16 mouse cellular contexts compared by ENCODE assay signal in the genomic region with DNA sequence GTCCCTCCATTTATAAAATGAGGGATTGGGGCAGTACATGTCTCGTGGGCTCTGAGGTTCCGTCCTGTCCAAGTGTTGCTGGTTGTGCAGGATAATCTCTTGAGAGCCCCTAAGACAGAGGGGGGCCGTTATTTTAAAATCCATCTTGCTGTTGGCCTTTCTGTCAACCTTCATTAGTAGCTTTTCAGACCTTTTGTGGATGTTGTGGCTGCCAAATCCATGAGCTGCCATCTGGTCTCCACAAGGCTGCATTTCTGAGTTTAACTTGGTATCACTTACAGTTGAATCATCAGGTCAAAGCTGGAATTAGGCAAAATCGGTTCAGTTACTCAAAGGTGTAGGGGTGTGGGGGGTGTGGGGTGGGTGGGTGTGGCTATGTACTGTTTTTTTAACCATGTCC. TPM values are rescaled to one million over a fixed set of nuclear protein-coding genes. Genes with fewer than 3 reads are reported as not detected.
DNase-seq lines count a peak whose midpoint lies in the region; ATAC-seq and TF ChIP-seq lines count a peak whose summit lies in the region.
"Had no signal": no experiment of that assay in that cellular context is flagged by ENCODE, and none has a peak within 500 bp of the region (broad histone marks: within the 10 kb centered on the region; RNA-seq: fewer than 3 reads in every experiment).

No protein-coding gene starts in this region.

- TF ChIP-seq POLR2A in cerebellum, adult 2 months (IDR thresholded peaks at IDR 0.05; ENCODE audit: borderline replicate concordance, insufficient read depth, low read length): no peak

- no peak for ATAC-seq in forebrain, embryonic 14.5 days
- ATAC-seq in forebrain, postnatal 0 days: no peak
- ATAC-seq in intestine, postnatal 0 days: no peak
- ATAC-seq: inflammation-experienced regulatory T-cells, adult 6 months; liver, embryonic 12.5 days; midbrain, embryonic 15.5 days had no signal

- H3K9me3 ChIP-seq in forebrain, embryonic 14.5 days (replicated peaks; ENCODE audit: control insufficient read depth, low read length): no peaks in the 10 kb centered on the region
- no peaks in the 10 kb centered on the region for H3K9me3 ChIP-seq in forebrain, postnatal 0 days (ENCODE audit: low read length)
- no peaks in the 10 kb centered on the region for H3K9me3 ChIP-seq in intestine, postnatal 0 days (ENCODE audit: control insufficient read depth)
- H3K9me3 ChIP-seq: hindbrain, embryonic 13.5 days; liver, embryonic 12.5 days; midbrain, embryonic 15.5 days had no signal

- H3K4me1 ChIP-seq in forebrain, embryonic 14.5 days (ENCODE audit: control insufficient read depth, insufficient read depth, low read length): peaks cover 3% of the 10 kb centered on the region; the same call in 1 of the 2 replicates
- no peaks in the 10 kb centered on the region for H3K4me1 ChIP-seq in forebrain, postnatal 0 days (ENCODE audit: insufficient read depth)
- H3K4me1 ChIP-seq in cerebellum, adult 2 months (ENCODE audit: control insufficient read depth, insufficient read depth, low read length): peaks cover 28% of the 10 kb centered on the region; the same call in 1 of the 2 replicates
- no peaks in the 10 kb centered on the region for H3K4me1 ChIP-seq in intestine, postnatal 0 days (replicated peaks; ENCODE audit: control insufficient read depth, insufficient read depth, low read length)
- H3K4me1 ChIP-seq: liver, embryonic 12.5 days had no signal

- peak; percentile 44 for DNase-seq in forebrain, embryonic 14.5 days (ENCODE audit: low spot score)
- no peak for DNase-seq in forebrain, postnatal 0 days
- peak; percentile 30 for DNase-seq in NIH3T3 (ENCODE audit: low read depth)
- DNase-seq in cerebellum, adult 2 months: peak; percentile 64 to 79
- DNase-seq in fibroblast of lung, adult 2 months (ENCODE audit: low read depth): peak; percentile 49
- no peak for DNase-seq in layer of hippocampus, postnatal 36 days
- DNase-seq: adrenal gland, postnatal 25 days; kidney, adult 9 months; lung, adult 2 months; thymus, postnatal 36 days had no signal

- no peak overlapping the region for H3K9ac ChIP-seq in forebrain, embryonic 14.5 days (ENCODE audit: low read length)
- H3K9ac ChIP-seq in forebrain, postnatal 0 days: no peak overlapping the region
- no peak overlapping the region for H3K9ac ChIP-seq in intestine, postnatal 0 days (ENCODE audit: low read depth, low read length)
- H3K9ac ChIP-seq: hindbrain, embryonic 13.5 days; liver, embryonic 12.5 days; midbrain, embryonic 15.5 days had no signal

- no peak for TF ChIP-seq CTCF in forebrain, postnatal 0 days (IDR thresholded peaks at IDR 0.05; ENCODE audit: low read depth)
- TF ChIP-seq CTCF in cerebellum, adult 2 months (IDR thresholded peaks at IDR 0.05; ENCODE audit: borderline replicate concordance, insufficient read depth, low read depth, low read length): no peak
- no peak for TF ChIP-seq CTCF in intestine, postnatal 0 days (IDR thresholded peaks at IDR 0.05; ENCODE audit: low read depth)

- WGBS in forebrain, embryonic 14.5 days: 52% methylated on average over 4 of the region's 4 CpGs
- WGBS in forebrain, postnatal 0 days: 43% methylated on average over 4 of the region's 4 CpGs
- 8% methylated on average over 4 of the region's 4 CpGs for WGBS in cerebellum, adult 2 months
- WGBS in intestine, postnatal 0 days: 77% methylated on average over 4 of the region's 4 CpGs

- H3K4me3 ChIP-seq in forebrain, embryonic 14.5 days (ENCODE audit: low read depth, low read length): no peak overlapping the region
- no peak overlapping the region for H3K4me3 ChIP-seq in forebrain, postnatal 0 days (ENCODE audit: low read depth, low read length)
- H3K4me3 ChIP-seq in cerebellum, adult 2 months (replicated peaks; ENCODE audit: insufficient read depth, low read depth, low read length): peak overlapping the region; percentile 30
- H3K4me3 ChIP-seq in intestine, postnatal 0 days (ENCODE audit: low read depth, low read length): no peak overlapping the region
- H3K4me3 ChIP-seq: hindbrain, embryonic 13.5 days; left cerebral cortex, adult 2 months; liver, embryonic 12.5 days; midbrain, embryonic 15.5 days had no signal

- H3K27me3 ChIP-seq in forebrain, embryonic 14.5 days (replicated peaks; ENCODE audit: control insufficient read depth, insufficient read depth, low read length): no peaks in the 10 kb centered on the region
- no peaks in the 10 kb centered on the region for H3K27me3 ChIP-seq in forebrain, postnatal 0 days (ENCODE audit: insufficient read depth, low read length)
- no peaks in the 10 kb centered on the region for H3K27me3 ChIP-seq in cerebellum, adult 2 months (ENCODE audit: control insufficient read depth, insufficient read depth, low read length)
- H3K27me3 ChIP-seq in intestine, postnatal 0 days (replicated peaks; ENCODE audit: control insufficient read depth, insufficient read depth, low read length): no peaks in the 10 kb centered on the region
- H3K27me3 ChIP-seq: hindbrain, embryonic 13.5 days; midbrain, embryonic 15.5 days had no signal

- H3K4me2 ChIP-seq in forebrain, embryonic 14.5 days (ENCODE audit: low read length): no peak overlapping the region
- H3K4me2 ChIP-seq in forebrain, postnatal 0 days (ENCODE audit: low read depth): no peak overlapping the region
- no peak overlapping the region for H3K4me2 ChIP-seq in intestine, postnatal 0 days (replicated peaks; ENCODE audit: low read depth)
- H3K4me2 ChIP-seq: hindbrain, embryonic 13.5 days; liver, embryonic 12.5 days; midbrain, embryonic 15.5 days had no signal

- no peak overlapping the region for H3K27ac ChIP-seq in forebrain, embryonic 14.5 days (ENCODE audit: low read depth, low read length)
- no peak overlapping the region for H3K27ac ChIP-seq in forebrain, postnatal 0 days (ENCODE audit: low read depth, low read length)
- peak overlapping the region; percentile 63 for H3K27ac ChIP-seq in cerebellum, adult 2 months (ENCODE audit: insufficient read depth, low read length)
- H3K27ac ChIP-seq in intestine, postnatal 0 days (ENCODE audit: low read depth, low read length): no peak overlapping the region
- H3K27ac ChIP-seq: hindbrain, embryonic 13.5 days; left cerebral cortex, adult 2 months; liver, embryonic 12.5 days; midbrain, embryonic 15.5 days had no signal

- no peaks in the 10 kb centered on the region for H3K36me3 ChIP-seq in forebrain, embryonic 14.5 days (ENCODE audit: control insufficient read depth, insufficient read depth, low read length)
- no peaks in the 10 kb centered on the region for H3K36me3 ChIP-seq in forebrain, postnatal 0 days (ENCODE audit: insufficient read depth)
- no peaks in the 10 kb centered on the region for H3K36me3 ChIP-seq in intestine, postnatal 0 days (ENCODE audit: control insufficient read depth, insufficient read depth)
- H3K36me3 ChIP-seq: hindbrain, embryonic 13.5 days; liver, embryonic 12.5 days; midbrain, embryonic 15.5 days had no signal

RNA-seq across cellular contexts. Expression of gene Nsmce4a, which starts 19.6 kb away (rescaled TPM):
- polyA plus RNA-seq in forebrain, embryonic 14.5 days (2014; fragmentation: Nextera tagmentation; extraction: Ambion mirVana): 130 and 154 TPM in 2 replicates
- 52.5 and 58.6 TPM in 2 replicates for total RNA-seq in forebrain, postnatal 0 days (2014; rRNA removed)
- 76.8 and 87.6 TPM in 2 replicates for polyA plus RNA-seq in forebrain, postnatal 0 days (2015; fragmentation: Nextera tagmentation; extraction: Ambion mirVana)
- polyA plus RNA-seq in cerebellum, adult 2 months (2012; rRNA removed): 69.1 and 74.9 TPM in 2 replicates
- 100 and 101 TPM in 2 replicates for polyA plus RNA-seq in intestine, postnatal 0 days (2015; fragmentation: Nextera tagmentation; extraction: Ambion mirVana)
- total RNA-seq in layer of hippocampus, postnatal 36 days (2021): 10 to 100 TPM; 41.5 to 41.8 TPM

RNA-seq across cellular contexts. Expression of gene Tacc2, which starts 23.9 kb away (rescaled TPM):
- 40.2 and 47.9 TPM in 2 replicates for polyA plus RNA-seq in forebrain, embryonic 14.5 days (2014; fragmentation: Nextera tagmentation; extraction: Ambion mirVana)
- 49.1 and 54.1 TPM in 2 replicates for total RNA-seq in forebrain, postnatal 0 days (2014; rRNA removed)
- 51.3 and 60.9 TPM in 2 replicates for polyA plus RNA-seq in forebrain, postnatal 0 days (2015; fragmentation: Nextera tagmentation; extraction: Ambion mirVana)
- polyA plus RNA-seq in cerebellum, adult 2 months (2012; rRNA removed): 65.9 and 66.7 TPM in 2 replicates
- 27.7 TPM in 2 replicates for polyA plus RNA-seq in intestine, postnatal 0 days (2015; fragmentation: Nextera tagmentation; extraction: Ambion mirVana)
- total RNA-seq in layer of hippocampus, postnatal 36 days (2021): 10 to 100 TPM; 73.1 to 82.4 TPM

RNA-seq across cellular contexts. Expression of gene Ate1, which starts 33.2 kb away (rescaled TPM):
- 73.7 and 85.8 TPM in 2 replicates for polyA plus RNA-seq in forebrain, embryonic 14.5 days (2014; fragmentation: Nextera tagmentation; extraction: Ambion mirVana)
- 44.2 and 50.8 TPM in 2 replicates for total RNA-seq in forebrain, postnatal 0 days (2014; rRNA removed)
- polyA plus RNA-seq in forebrain, postnatal 0 days (2015; fragmentation: Nextera tagmentation; extraction: Ambion mirVana): 65.6 and 97.7 TPM in 2 replicates
- polyA plus RNA-seq in cerebellum, adult 2 months (2012; rRNA removed): 29.7 and 34.0 TPM in 2 replicates
- 59.4 and 60.8 TPM in 2 replicates for polyA plus RNA-seq in intestine, postnatal 0 days (2015; fragmentation: Nextera tagmentation; extraction: Ambion mirVana)
- total RNA-seq in layer of hippocampus, postnatal 36 days (2021): 10 to 100 TPM; 72.8 to 74.0 TPM

Comparison
In these comparisons a context has a peak if more than half of its experiments do, and no peak if none do; other contexts are left out.
1. DNase-seq: peak in forebrain, embryonic 14.5 days (single experiment), NIH3T3 (single experiment), cerebellum, adult 2 months (2 of 2) and fibroblast of lung, adult 2 months (single experiment); none in forebrain, postnatal 0 days (single experiment) and layer of hippocampus, postnatal 36 days (0 of 2).